Mouse (Mus musculus) effector memory CD4-positive, alpha-beta T cell, adult 5 months (primary cell): ENCODE measurements around the gene Gm14685. TPM values are rescaled to one million over a fixed set of nuclear protein-coding genes. Genes with fewer than 3 reads are reported as not detected.

Experiments used
- polyA plus RNA-seq: library from polyadenylated mRNA; unstranded; fragments of 100-300 nt; shearing (Covaris generic); gene quantifications from one replicate; pipeline ENCODE4 v1.2.1, GENCODE M21; 2017

The Gm14685 gene
- 0.39 TPM for polyA plus RNA-seq

DNA sequence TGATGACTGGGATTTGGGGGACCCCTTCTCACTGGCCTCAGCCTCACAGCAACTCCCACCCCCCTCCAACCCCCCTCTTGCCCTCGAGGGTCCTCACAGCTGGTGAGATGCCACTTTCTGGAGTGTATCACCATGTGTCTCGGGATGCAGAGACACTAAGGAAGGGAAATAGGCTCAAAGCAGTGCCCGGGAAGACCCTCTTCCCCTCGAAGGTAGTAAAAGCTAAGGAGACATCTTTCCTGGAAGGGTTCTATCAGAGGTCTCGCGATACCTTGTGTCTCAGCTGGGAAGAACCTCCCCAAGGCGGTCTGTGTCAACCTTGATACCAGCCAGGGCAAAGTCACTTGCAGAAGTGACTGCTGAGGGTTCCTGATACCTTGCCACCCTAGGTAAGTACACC, at the start of gene Gm14685:
Gene Gm14685 (plus strand): TSS at position 301 of the 400 bp plus-strand sequence.

GRCm38 (mm10) chrX:73082267-73083055, 34.4 kb upstream of the Gm14685 start, which contains the start of gene Xlr4a:
TSS of gene Xlr4a (minus strand) at chrX:73082478.

GRCm38 (mm10) chrX:73096941-73097508, 19.8 kb upstream of the Gm14685 start, which contains the start of gene Xlr3a:
TSS of gene Xlr3a (minus strand) at chrX:73097095.

DNA sequence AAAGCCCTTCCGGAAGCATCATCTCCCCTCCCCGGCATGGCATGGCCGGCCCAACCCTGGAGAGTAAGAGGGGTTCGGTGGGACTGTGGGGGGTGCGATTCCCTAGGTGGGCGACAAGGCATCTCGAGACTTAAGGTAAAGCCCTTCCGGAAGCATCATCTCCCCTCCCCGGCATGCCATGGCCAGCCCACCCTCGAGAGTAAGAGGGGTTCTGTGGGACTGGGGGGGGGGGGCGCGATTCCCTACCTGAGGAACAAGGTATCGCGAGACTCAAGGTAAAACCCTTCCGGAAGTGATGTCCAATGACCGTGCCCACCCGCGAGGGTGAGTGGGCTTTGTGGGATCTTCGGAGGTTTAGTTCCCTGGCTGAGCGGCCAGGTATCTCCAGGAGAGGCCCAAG, 31.6 kb downstream of the Gm14685 start, which contains the start of gene Xlr5b:
Gene Xlr5b (plus strand): TSS at position 301 of the 400 bp plus-strand sequence.

DNA sequence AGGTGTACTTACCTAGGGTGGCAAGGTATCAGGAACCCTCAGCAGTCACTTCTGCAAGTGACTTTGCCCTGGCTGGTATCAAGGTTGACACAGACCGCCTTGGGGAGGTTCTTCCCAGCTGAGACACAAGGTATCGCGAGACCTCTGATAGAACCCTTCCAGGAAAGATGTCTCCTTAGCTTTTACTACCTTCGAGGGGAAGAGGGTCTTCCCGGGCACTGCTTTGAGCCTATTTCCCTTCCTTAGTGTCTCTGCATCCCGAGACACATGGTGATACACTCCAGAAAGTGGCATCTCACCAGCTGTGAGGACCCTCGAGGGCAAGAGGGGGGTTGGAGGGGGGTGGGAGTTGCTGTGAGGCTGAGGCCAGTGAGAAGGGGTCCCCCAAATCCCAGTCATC, 32.5 kb downstream of the Gm14685 start, which contains the start of gene DXBay18:
Gene DXBay18 (minus strand): TSS at position 101 of the 400 bp plus-strand sequence.

GRCm38 (mm10) chrX:73176889-73177288, 60.0 kb downstream of the Gm14685 start, which contains the start of gene Spin2d:
TSS of gene Spin2d (minus strand) at chrX:73176989.

Other genes with a start within 250 kb of the Gm14685 start
- gene Cetn2, start 198.6 kb upstream of the Gm14685 start, polyA plus RNA-seq = 74.1 TPM
- gene Nsdhl, start 198.5 kb upstream of the Gm14685 start, polyA plus RNA-seq = 14.8 TPM
- not detected for gene Zfp185, start 129.7 kb upstream of the Gm14685 start, polyA plus RNA-seq
- not detected for gene Pnma5, start 79.9 kb upstream of the Gm14685 start, polyA plus RNA-seq
- not detected for gene Pnma3, start 52.3 kb upstream of the Gm14685 start, polyA plus RNA-seq
- 72.5 TPM for gene Xlr4a, start 34.6 kb upstream of the Gm14685 start, polyA plus RNA-seq
- 3.0 TPM for gene Xlr3a, start 20.0 kb upstream of the Gm14685 start, polyA plus RNA-seq
- gene Xlr5b, start 31.7 kb downstream of the Gm14685 start, polyA plus RNA-seq = not detected
- not detected for gene DXBay18, start 32.4 kb downstream of the Gm14685 start, polyA plus RNA-seq
- not detected for gene Spin2d, start 59.9 kb downstream of the Gm14685 start, polyA plus RNA-seq
- gene Xlr3b, start 75.2 kb downstream of the Gm14685 start, polyA plus RNA-seq = 33.5 TPM
- 155 TPM for gene Xlr4b, start 97.3 kb downstream of the Gm14685 start, polyA plus RNA-seq
- gene F8a, start 111.2 kb downstream of the Gm14685 start, polyA plus RNA-seq = 15.8 TPM
- gene Xlr4c, start 126.1 kb downstream of the Gm14685 start, polyA plus RNA-seq = 66.2 TPM
- gene Xlr3c, start 148.3 kb downstream of the Gm14685 start, polyA plus RNA-seq = not detected
- gene Xlr5a, start 175.9 kb downstream of the Gm14685 start, polyA plus RNA-seq = not detected
- not detected for gene Xlr5c, start 175.9 kb downstream of the Gm14685 start, polyA plus RNA-seq
- not detected for gene Gm45015, start 219.8 kb downstream of the Gm14685 start, polyA plus RNA-seq
- 12.1 TPM for gene Zfp275, start 225.6 kb downstream of the Gm14685 start, polyA plus RNA-seq